ENCODE assay signal across 10 mouse cellular contexts in genomic region chr2:119970571-119970970, GRCm38 (mm10). TPM values are rescaled to one million over a fixed set of nuclear protein-coding genes. Genes with fewer than 3 reads are reported as not detected.
DNase-seq lines count a peak whose midpoint lies in the region; ATAC-seq lines count a peak whose summit lies in the region.
"Had no signal": no experiment of that assay in that cellular context is flagged by ENCODE, and none has a peak within 500 bp of the region (broad histone marks: within the 10 kb centered on the region; RNA-seq: fewer than 3 reads in every experiment).

No protein-coding gene starts in this region.

- no peak overlapping the region for H3K4me3 ChIP-seq in kidney, embryonic 14.5 days (ENCODE audit: low read length)
- H3K4me3 ChIP-seq: erythroblast, embryonic 14.5 days; midbrain, embryonic 12.5 days had no signal

- H3K9me3 ChIP-seq in kidney, embryonic 14.5 days (ENCODE audit: control insufficient read depth, low read length): no peaks in the 10 kb centered on the region
- H3K9me3 ChIP-seq: midbrain, embryonic 12.5 days had no signal

- H3K27ac ChIP-seq in kidney, embryonic 14.5 days (ENCODE audit: low read depth, low read length): no peak overlapping the region
- H3K27ac ChIP-seq: midbrain, embryonic 12.5 days had no signal

- 49% methylated on average over 9 of the region's 9 CpGs for WGBS in kidney, embryonic 14.5 days

- ATAC-seq in kidney, embryonic 14.5 days (ENCODE audit: low FRiP score, low TSS enrichment): no peak

- no peaks in the 10 kb centered on the region for H3K27me3 ChIP-seq in kidney, embryonic 14.5 days (ENCODE audit: control insufficient read depth, insufficient read depth, low read length)
- H3K27me3 ChIP-seq: midbrain, embryonic 12.5 days had no signal

- DNase-seq in kidney, adult 11 months: peak; percentile 39
- peak; percentile 64 to 65 for DNase-seq in B cell, adult 2 months
- DNase-seq in NIH3T3 (ENCODE audit: low read depth): peak; percentile 80
- peak; percentile 52 for DNase-seq in embryo, embryonic 10 days (ENCODE audit: low spot score)
- DNase-seq in kidney, postnatal 14 days: peak; percentile 77
- peak; percentile 33 for DNase-seq in retina, adult 2 months (ENCODE audit: low read depth, low spot score)
- DNase-seq in right cerebral cortex, postnatal 14 days: no peak

- no peak overlapping the region for H3K4me2 ChIP-seq in kidney, embryonic 14.5 days (replicated peaks; ENCODE audit: low read depth, low read length)
- H3K4me2 ChIP-seq: midbrain, embryonic 12.5 days had no signal

- no peak overlapping the region for H3K9ac ChIP-seq in kidney, embryonic 14.5 days (ENCODE audit: low read depth, low read length)
- H3K9ac ChIP-seq: midbrain, embryonic 12.5 days had no signal

- peaks cover 3% of the 10 kb centered on the region; the same call in 1 of the 2 replicates for H3K4me1 ChIP-seq in kidney, embryonic 14.5 days (ENCODE audit: control insufficient read depth, insufficient read depth, low read length)

- H3K36me3 ChIP-seq in kidney, embryonic 14.5 days (ENCODE audit: control insufficient read depth, insufficient read depth, low read length): peaks cover 8% of the 10 kb centered on the region; the same call in 1 of the 2 replicates
- H3K36me3 ChIP-seq: midbrain, embryonic 12.5 days had no signal

RNA-seq across cellular contexts. Expression of gene Mapkbp1, which starts 1.9 kb away (rescaled TPM):
- polyA plus RNA-seq in kidney, embryonic 14.5 days (2014; fragmentation: Nextera tagmentation; extraction: Ambion mirVana): 2.8 and 4.0 TPM in 2 replicates

RNA-seq across cellular contexts. Expression of gene Jmjd7, which starts 56.7 kb away (rescaled TPM):
- 22.2 and 26.3 TPM in 2 replicates for polyA plus RNA-seq in kidney, embryonic 14.5 days (2014; fragmentation: Nextera tagmentation; extraction: Ambion mirVana)

RNA-seq across cellular contexts. Expression of gene Gm28042, which starts 56.7 kb away (rescaled TPM):
- polyA plus RNA-seq in kidney, embryonic 14.5 days (2014; fragmentation: Nextera tagmentation; extraction: Ambion mirVana): 3.5 and 3.7 TPM in 2 replicates
